Mouse (Mus musculus) C2C12 (cell line): ENCODE measurements around the gene Dixdc1.

Experiments used
- CEBPB ChIP-seq: IDR thresholded peaks from one replicate; pipeline ENCODE4 v1.6.1; 2011; ENCODE audit warnings: low read depth, mild to moderate bottlenecking, control low read depth, moderate library complexity
- CTCF ChIP-seq: IDR thresholded peaks from one replicate; pipeline ENCODE4 v1.5.1; 2011; ENCODE audit not compliant: control insufficient read depth, insufficient read depth, insufficient read length
- FOSL1 ChIP-seq: IDR thresholded peaks from one replicate; pipeline ENCODE4 v1.8.0; 2011; ENCODE audit warnings: mild to moderate bottlenecking, low read length; ENCODE audit not compliant: poor library complexity, insufficient read depth, severe bottlenecking
- MAX ChIP-seq: IDR thresholded peaks from one replicate; pipeline ENCODE4 v1.6.1; 2011; ENCODE audit warnings: mild to moderate bottlenecking, control low read depth
- MYOD1 ChIP-seq: IDR thresholded peaks from one replicate; pipeline ENCODE4 v1.6.1; 2011; ENCODE audit warnings: low read depth; ENCODE audit not compliant: control insufficient read depth, insufficient read length
- MYOG ChIP-seq: IDR thresholded peaks from one replicate; pipeline ENCODE4 v1.6.1; 2011; ENCODE audit not compliant: control insufficient read depth, insufficient read length; ENCODE audit errors: extremely low read depth
- USF1 ChIP-seq: IDR thresholded peaks from one replicate; pipeline ENCODE4 v1.6.1; 2011; ENCODE audit warnings: low read depth, mild to moderate bottlenecking, control low read depth, moderate library complexity

DNA sequence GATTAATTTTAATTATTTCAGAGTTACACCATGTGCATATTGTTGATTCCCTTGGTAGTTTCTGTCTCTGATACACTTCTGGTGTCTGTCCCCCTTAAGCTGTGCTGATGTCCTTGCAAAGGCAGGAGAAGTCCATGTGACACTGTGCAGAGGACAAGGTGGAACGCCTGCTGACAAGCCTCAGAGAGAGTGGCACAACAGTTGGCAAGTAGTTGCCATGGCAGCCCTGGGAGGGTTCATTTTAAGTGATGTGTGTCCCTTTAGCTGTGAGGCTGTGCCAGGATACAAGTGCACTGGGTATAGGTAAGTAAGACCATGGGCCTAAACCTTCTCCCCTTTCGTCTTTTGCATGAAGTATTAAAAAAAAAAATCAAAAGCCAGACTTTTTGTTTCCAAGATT, 30.7 kb upstream of the Dixdc1 start:
- no peak for TF ChIP-seq CTCF
- TF ChIP-seq MYOG = no peak
- no peak for TF ChIP-seq USF1
- TF ChIP-seq MAX = no peak
- TF ChIP-seq CEBPB = no peak
- no peak for TF ChIP-seq MYOD1
- no peak for TF ChIP-seq FOSL1
